Mouse (Mus musculus) adrenal gland, postnatal 25 days (tissue): ENCODE measurements around the gene Csnk1e. TPM values are rescaled to one million over a fixed set of nuclear protein-coding genes. Genes with fewer than 3 reads are reported as not detected.
A peak's percentile ranks its signal among the peaks of the same experiment; 100 is the strongest.

Experiments used
- DNase-seq: peaks from one replicate; pipeline ENCODE4 v3.0.0; 2021; ENCODE audit warnings: mixed read lengths
- total RNA-seq: library from RNA; stranded (reverse); gene quantifications from 2 replicates; pipeline ENCODE4 v1.2.3, GENCODE M21; 2021

Gene Csnk1e
- total RNA-seq, 1 experiment from 2014 or later: 115 TPM

- no peak for DNase-seq
Observed at GRCm38 (mm10) chr15:79443856-79444410, 11.4 kb downstream of the Csnk1e start.

- DNase-seq: no peak
Observed at GRCm38 (mm10) chr15:79442961-79443518, 12.3 kb downstream of the Csnk1e start.

GRCm38 (mm10) chr15:79442257-79442611, 13.1 kb downstream of the Csnk1e start:
- no peak for DNase-seq

- peak; percentile 92 for DNase-seq
Observed at GRCm38 (mm10) chr15:79441331-79442256, 13.8 kb downstream of the Csnk1e start.

- DNase-seq: no peak
Observed at GRCm38 (mm10) chr15:79440651-79441330, 14.6 kb downstream of the Csnk1e start.

- peak; percentile 76 for DNase-seq
Observed at GRCm38 (mm10) chr15:79440223-79440622, 15.1 kb downstream of the Csnk1e start.

- no peak for DNase-seq
Observed at GRCm38 (mm10) chr15:79439386-79439785, 16.0 kb downstream of the Csnk1e start.

- no peak for DNase-seq
Observed at GRCm38 (mm10) chr15:79438816-79439215, 16.6 kb downstream of the Csnk1e start.

GRCm38 (mm10) chr15:79438209-79438810, 17.1 kb downstream of the Csnk1e start:
- no peak for DNase-seq

GRCm38 (mm10) chr15:79437541-79438208, 17.7 kb downstream of the Csnk1e start:
- DNase-seq: no peak

- no peak for DNase-seq
Observed at GRCm38 (mm10) chr15:79436481-79436921, 18.9 kb downstream of the Csnk1e start.

GRCm38 (mm10) chr15:79435191-79435671, 20.1 kb downstream of the Csnk1e start:
- peak; percentile 69 for DNase-seq

GRCm38 (mm10) chr15:79432892-79433291, 22.5 kb downstream of the Csnk1e start:
- no peak for DNase-seq

GRCm38 (mm10) chr15:79432328-79432727, 23.0 kb downstream of the Csnk1e start:
- no peak for DNase-seq

GRCm38 (mm10) chr15:79431925-79432324, 23.4 kb downstream of the Csnk1e start:
- DNase-seq: no peak

- DNase-seq: no peak
Observed at GRCm38 (mm10) chr15:79430461-79431000, 24.8 kb downstream of the Csnk1e start.

GRCm38 (mm10) chr15:79429994-79430393, 25.4 kb downstream of the Csnk1e start:
- no peak for DNase-seq

GRCm38 (mm10) chr15:79429527-79429926, 25.8 kb downstream of the Csnk1e start:
- no peak for DNase-seq

GRCm38 (mm10) chr15:79428616-79429015, 26.8 kb downstream of the Csnk1e start:
- no peak for DNase-seq

GRCm38 (mm10) chr15:79427516-79427915, 27.9 kb downstream of the Csnk1e start:
- DNase-seq: peak; percentile 49

- DNase-seq: no peak
Observed at GRCm38 (mm10) chr15:79425516-79425915, 29.9 kb downstream of the Csnk1e start.
